In the genomic region with DNA sequence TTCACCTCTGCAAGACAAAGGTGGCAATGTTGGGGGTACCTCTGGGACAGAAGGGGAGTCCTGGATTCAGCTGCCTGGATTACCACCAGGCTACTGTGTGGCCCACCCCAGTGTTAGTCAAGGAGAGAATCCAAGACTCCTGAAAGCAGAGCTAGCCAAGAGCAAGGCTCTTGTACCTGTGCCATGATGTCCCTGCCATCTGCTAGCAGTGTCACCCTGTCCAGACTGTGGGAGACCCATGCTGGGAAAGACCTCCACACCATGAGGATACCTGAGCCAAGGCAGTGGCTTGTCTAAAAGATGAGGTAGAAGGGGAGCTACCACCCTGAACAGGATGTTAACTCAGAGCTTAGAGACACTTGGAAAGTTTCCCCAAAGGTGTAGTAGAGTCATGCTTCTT, we compare ENCODE assay signal across 24 mouse cellular contexts.
A peak's percentile ranks its signal among the peaks of the same experiment; 100 is the strongest.
DNase-seq lines count a peak whose midpoint lies in the region; ATAC-seq and TF ChIP-seq lines count a peak whose summit lies in the region.
"Had no signal": no experiment of that assay in that cellular context is flagged by ENCODE, and none has a peak within 500 bp of the region (broad histone marks: within the 10 kb centered on the region; RNA-seq: fewer than 3 reads in every experiment).

No protein-coding gene starts in this region.

- no peak for DNase-seq in cerebellum, postnatal 4 days (ENCODE audit: low spot score in 2 of 2)
- peak; percentile 61 for DNase-seq in cerebellum, adult 9-10 months
- peak; percentile 74 to 75 for DNase-seq in cerebellum, postnatal 25 days
- no peak for DNase-seq in kidney, postnatal 36 days
- no peak for DNase-seq in adrenal gland, adult 18-20 months (ENCODE audit: low spot score in 2 of 2)
- DNase-seq: adrenal gland, postnatal 14 days; B cell, adult 2 months; gastrocnemius, postnatal 36 days; heart, adult 11 months; heart, postnatal 10 days; heart, postnatal 4 days; kidney, adult 2 months had no signal

- no peak overlapping the region for H3K9ac ChIP-seq in intestine, postnatal 0 days (ENCODE audit: low read depth, low read length)
- H3K9ac ChIP-seq: embryonic facial prominence, embryonic 15.5 days; hindbrain, embryonic 12.5 days; kidney, embryonic 15.5 days had no signal

- no peaks in the 10 kb centered on the region for H3K36me3 ChIP-seq in intestine, postnatal 0 days (ENCODE audit: control insufficient read depth, insufficient read depth)
- H3K36me3 ChIP-seq: embryonic facial prominence, embryonic 15.5 days; forebrain, embryonic 10.5 days; G1E; heart, embryonic 10.5 days; hindbrain, embryonic 12.5 days; kidney, embryonic 15.5 days had no signal

- H3K27ac ChIP-seq in intestine, postnatal 0 days (ENCODE audit: low read depth, low read length) = no peak overlapping the region
- H3K27ac ChIP-seq: embryonic facial prominence, embryonic 15.5 days; forebrain, embryonic 10.5 days; heart, embryonic 10.5 days; hindbrain, embryonic 12.5 days; hindbrain, postnatal 0 days; kidney, embryonic 15.5 days had no signal

- no peaks in the 10 kb centered on the region for H3K4me1 ChIP-seq in intestine, postnatal 0 days (replicated peaks; ENCODE audit: control insufficient read depth, insufficient read depth, low read length)

- no peaks in the 10 kb centered on the region for H3K9me3 ChIP-seq in intestine, postnatal 0 days (ENCODE audit: control insufficient read depth)
- H3K9me3 ChIP-seq: embryonic facial prominence, embryonic 15.5 days; forebrain, embryonic 10.5 days; G1E; heart, embryonic 10.5 days; hindbrain, embryonic 12.5 days; kidney, embryonic 15.5 days had no signal

- H3K4me2 ChIP-seq in intestine, postnatal 0 days (replicated peaks; ENCODE audit: low read depth) = no peak overlapping the region
- H3K4me2 ChIP-seq: embryonic facial prominence, embryonic 15.5 days; hindbrain, embryonic 12.5 days; kidney, embryonic 15.5 days had no signal

- no peak overlapping the region for H3K4me3 ChIP-seq in intestine, postnatal 0 days (ENCODE audit: low read depth, low read length)
- H3K4me3 ChIP-seq: embryonic facial prominence, embryonic 15.5 days; erythroblast, embryonic 14.5 days; forebrain, embryonic 10.5 days; heart, embryonic 10.5 days; hindbrain, embryonic 12.5 days; kidney, embryonic 15.5 days had no signal

- TF ChIP-seq CTCF in intestine, postnatal 0 days (IDR thresholded peaks at IDR 0.05; ENCODE audit: low read depth) = no peak

- H3K27me3 ChIP-seq in intestine, postnatal 0 days (replicated peaks; ENCODE audit: control insufficient read depth, insufficient read depth, low read length) = no peaks in the 10 kb centered on the region
- H3K27me3 ChIP-seq: hindbrain, embryonic 12.5 days; kidney, embryonic 15.5 days had no signal

- peak; percentile 62 for ATAC-seq in cerebellum, adult (ENCODE audit: insufficient number of reproducible peaks, low FRiP score, low TSS enrichment)
- ATAC-seq in intestine, postnatal 0 days = no peak
- ATAC-seq: CD4-positive, CD25-positive, alpha-beta regulatory T cell, adult 4 months; forebrain, embryonic 14.5 days had no signal

Comparison
In these comparisons a context has a peak if more than half of its experiments do, and no peak if none do; other contexts are left out.
1. DNase-seq: peak in cerebellum, adult 9-10 months (single experiment) and cerebellum, postnatal 25 days (2 of 2); none in cerebellum, postnatal 4 days (0 of 2), kidney, postnatal 36 days (0 of 2) and adrenal gland, adult 18-20 months (0 of 2).